In the genomic region with DNA sequence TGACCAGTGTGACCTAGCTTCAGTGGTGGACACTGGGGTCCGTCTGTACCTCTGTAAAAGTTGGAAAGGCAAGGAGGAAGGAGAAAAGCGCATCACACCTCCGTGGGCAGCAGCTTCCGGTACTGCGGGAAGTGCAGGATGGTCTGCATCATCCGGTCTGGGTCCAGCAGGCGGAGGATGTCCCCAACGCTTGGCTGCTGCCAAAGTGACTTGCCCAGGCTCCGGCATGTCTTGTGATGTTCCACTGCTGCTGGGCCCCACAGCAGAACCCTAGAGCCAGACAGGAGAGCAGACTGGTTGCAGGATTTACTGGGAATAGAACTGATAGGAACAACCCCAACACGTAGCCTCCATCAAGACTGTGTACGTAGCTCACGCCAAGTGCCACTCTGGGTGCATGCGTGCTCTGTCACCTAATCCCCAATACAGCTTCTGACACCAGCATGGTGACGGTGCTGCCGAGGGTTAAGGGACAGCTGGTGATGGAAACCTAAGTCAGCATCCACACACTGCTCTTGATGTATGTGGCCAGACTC, we compare ENCODE assay signal across 23 mouse cellular contexts. TPM values are rescaled to one million over a fixed set of nuclear protein-coding genes. Genes with fewer than 3 reads are reported as not detected.
DNase-seq lines count a peak whose midpoint lies in the region; ATAC-seq and TF ChIP-seq lines count a peak whose summit lies in the region.
"Had no signal": no experiment of that assay in that cellular context is flagged by ENCODE, and none has a peak within 500 bp of the region (broad histone marks: within the 10 kb centered on the region; RNA-seq: fewer than 3 reads in every experiment).

No protein-coding gene starts in this region.

- TF ChIP-seq EP300 in lung, postnatal 0 days (IDR thresholded peaks at IDR 0.05), result no peak

- H3K27me3 ChIP-seq in lung, embryonic 15.5 days, result no peaks in the 10 kb centered on the region
- H3K27me3 ChIP-seq in lung, postnatal 0 days (replicated peaks; ENCODE audit: insufficient read depth, low read length), result no peaks in the 10 kb centered on the region
- H3K27me3 ChIP-seq: embryonic facial prominence, embryonic 13.5 days; embryonic facial prominence, embryonic 15.5 days; forebrain, embryonic 12.5 days had no signal

- TF ChIP-seq CTCF in lung, postnatal 0 days (IDR thresholded peaks at IDR 0.05), result no peak

- H3K9ac ChIP-seq in lung, embryonic 15.5 days, result no peak overlapping the region
- H3K9ac ChIP-seq in lung, postnatal 0 days (replicated peaks; ENCODE audit: low read depth), result no peak overlapping the region
- H3K9ac ChIP-seq: embryonic facial prominence, embryonic 13.5 days; embryonic facial prominence, embryonic 15.5 days; forebrain, embryonic 12.5 days had no signal

- H3K4me2 ChIP-seq in lung, embryonic 15.5 days, result no peak overlapping the region
- no peak overlapping the region for H3K4me2 ChIP-seq in lung, postnatal 0 days (replicated peaks; ENCODE audit: low read depth, low read length)
- H3K4me2 ChIP-seq: embryonic facial prominence, embryonic 13.5 days; embryonic facial prominence, embryonic 15.5 days; forebrain, embryonic 12.5 days had no signal

- DNase-seq in lung, postnatal 14 days, result no peak
- peak; percentile 16 for DNase-seq in lung, postnatal 0 days (ENCODE audit: low spot score)
- DNase-seq in lung, postnatal 36 days, result no peak
- DNase-seq in lung, postnatal 4 days, result peak; percentile 14 to 56
- DNase-seq in spleen, postnatal 4 days (ENCODE audit: low spot score in 2 of 2), result no peak
- DNase-seq: adrenal gland, adult 2 months; adrenal gland, postnatal 10 days; adrenal gland, postnatal 25 days; cerebellum, adult 11 months; cerebellum, adult 18-20 months; cerebellum, adult 8-10 months; cerebellum, adult 9-11 months; cerebellum, postnatal 14 days; cerebellum, postnatal 36 days; embryo, embryonic 11 days had no signal

- H3K4me3 ChIP-seq in lung, embryonic 15.5 days, result no peak overlapping the region
- H3K4me3 ChIP-seq in lung, postnatal 0 days (ENCODE audit: low read depth, low read length), result no peak overlapping the region
- H3K4me3 ChIP-seq: embryonic facial prominence, embryonic 13.5 days; embryonic facial prominence, embryonic 15.5 days; erythroblast, embryonic 14.5 days; forebrain, embryonic 10.5 days; forebrain, embryonic 12.5 days had no signal

- ATAC-seq in lung, embryonic 15.5 days (ENCODE audit: borderline replicate concordance, extremely low read depth, low FRiP score, low TSS enrichment), result peak; percentile 81
- ATAC-seq in lung, postnatal 0 days, result peak; percentile 47; the same call in 1 of the 2 replicates
- ATAC-seq: forebrain, embryonic 14.5 days had no signal

- no peak overlapping the region for H3K27ac ChIP-seq in lung, embryonic 15.5 days
- no peak overlapping the region for H3K27ac ChIP-seq in lung, postnatal 0 days (ENCODE audit: low read length)
- H3K27ac ChIP-seq: embryonic facial prominence, embryonic 13.5 days; embryonic facial prominence, embryonic 15.5 days; forebrain, embryonic 10.5 days; forebrain, embryonic 12.5 days had no signal

- no peaks in the 10 kb centered on the region for H3K9me3 ChIP-seq in lung, embryonic 15.5 days
- H3K9me3 ChIP-seq in lung, postnatal 0 days (ENCODE audit: low read length), result no peaks in the 10 kb centered on the region
- H3K9me3 ChIP-seq: embryonic facial prominence, embryonic 13.5 days; embryonic facial prominence, embryonic 15.5 days; forebrain, embryonic 10.5 days; forebrain, embryonic 12.5 days had no signal

- no peaks in the 10 kb centered on the region for H3K4me1 ChIP-seq in lung, embryonic 15.5 days
- H3K4me1 ChIP-seq in lung, postnatal 0 days (ENCODE audit: insufficient read depth, low read depth, low read length), result no peaks in the 10 kb centered on the region
- H3K4me1 ChIP-seq: embryonic facial prominence, embryonic 13.5 days; embryonic facial prominence, embryonic 15.5 days; forebrain, embryonic 10.5 days; forebrain, embryonic 12.5 days had no signal

- WGBS in lung, embryonic 15.5 days, result 74% methylated on average over 15 of the region's 15 CpGs
- WGBS in lung, postnatal 0 days, result 74% methylated on average over 15 of the region's 15 CpGs

- peaks cover 46% of the 10 kb centered on the region for H3K36me3 ChIP-seq in lung, embryonic 15.5 days
- H3K36me3 ChIP-seq in lung, postnatal 0 days (ENCODE audit: insufficient read depth, low read length), result peaks cover 17% of the 10 kb centered on the region

RNA-seq across cellular contexts. Expression of a gene that starts 29.0 kb away (rescaled TPM):
- polyA plus RNA-seq in lung, embryonic 15.5 days (2015; fragmentation: Nextera tagmentation; extraction: Ambion mirVana), result 2.1 and 2.2 TPM in 2 replicates
- 4.4 and 4.7 TPM in 2 replicates for polyA plus RNA-seq in lung, postnatal 0 days (2015; fragmentation: Nextera tagmentation; extraction: Ambion mirVana)
- polyA plus RNA-seq: C2C12; embryonic facial prominence, embryonic 13.5 days; forebrain, embryonic 12.5 days had no signal

RNA-seq across cellular contexts. Expression of a gene that starts 39.8 kb away (rescaled TPM):
- 86.4 and 87.3 TPM in 2 replicates for polyA plus RNA-seq in lung, embryonic 15.5 days (2015; fragmentation: Nextera tagmentation; extraction: Ambion mirVana)
- polyA plus RNA-seq in lung, postnatal 0 days (2015; fragmentation: Nextera tagmentation; extraction: Ambion mirVana), result 25.7 and 27.7 TPM in 2 replicates

RNA-seq across cellular contexts. Expression of a gene that starts 43.2 kb away (rescaled TPM):
- 8.5 and 8.7 TPM in 2 replicates for polyA plus RNA-seq in lung, embryonic 15.5 days (2015; fragmentation: Nextera tagmentation; extraction: Ambion mirVana)
- polyA plus RNA-seq in lung, postnatal 0 days (2015; fragmentation: Nextera tagmentation; extraction: Ambion mirVana), result 2.7 TPM in 2 replicates

RNA-seq across cellular contexts. Expression of a gene that starts 59.5 kb away (rescaled TPM):
- polyA plus RNA-seq in lung, embryonic 15.5 days (2015; fragmentation: Nextera tagmentation; extraction: Ambion mirVana), result 1.9 and 2.8 TPM in 2 replicates
- 5.9 and 9.6 TPM in 2 replicates for polyA plus RNA-seq in lung, postnatal 0 days (2015; fragmentation: Nextera tagmentation; extraction: Ambion mirVana)

Comparison
In these comparisons a context has a peak if more than half of its experiments do, and no peak if none do; other contexts are left out.
1. DNase-seq: peak in lung, postnatal 0 days (single experiment) and lung, postnatal 4 days (2 of 2); none in lung, postnatal 14 days (single experiment), lung, postnatal 36 days (single experiment) and spleen, postnatal 4 days (0 of 2).